Mouse (Mus musculus) ES-E14 (cell line): ENCODE data around the gene Sema5a. TPM values are rescaled to one million over a fixed set of nuclear protein-coding genes. Genes with fewer than 3 reads are reported as not detected.
"Not testable (repeated sequence)": the region's sequence is repeated elsewhere in the genome, so short reads cannot be mapped to it uniquely, and the experiment has no call there.

Source experiments
- DNase-seq: peaks from one replicate; pipeline ENCODE4 v3.0.0-alpha.2; 2013; ENCODE audit warnings: low read depth, low spot score
- H3K27ac ChIP-seq: 2 replicates; pipeline ENCODE4 v1.5.1; 2012; ENCODE audit warnings: low read depth, mild to moderate bottlenecking, low read length, moderate library complexity, mixed read lengths; ENCODE audit not compliant: poor library complexity, insufficient read depth, severe bottlenecking
- H3K36me3 ChIP-seq: 2 replicates; pipeline ENCODE4 v1.6.1; 2012; ENCODE audit warnings: mild to moderate bottlenecking, low read length, moderate library complexity, mixed read lengths; ENCODE audit not compliant: control insufficient read depth, poor library complexity, insufficient read depth, severe bottlenecking
- H3K4me1 ChIP-seq, 2 experiments: fragments of 150-350 bp in 1 of 2; sonication (generic) in 1 of 2; 2 replicates each; pipeline ENCODE4 v1.6.1; 2012; ENCODE audit warnings: low read length in 2 of 2, mild to moderate bottlenecking in 1 of 2, mixed read lengths in 1 of 2; ENCODE audit not compliant: control insufficient read depth in 2 of 2, insufficient read depth in 2 of 2, poor library complexity in 1 of 2
- H3K4me3 ChIP-seq, 2 experiments: fragments of 150-350 bp in 1 of 2; sonication (generic) in 1 of 2; 2 replicates each; pipeline ENCODE4 v1.5.1; 2012; ENCODE audit warnings: low read length in 2 of 2, low read depth in 1 of 2, mild to moderate bottlenecking in 1 of 2, mixed read lengths in 1 of 2; ENCODE audit not compliant: insufficient read depth in 1 of 2, poor library complexity in 1 of 2, severe bottlenecking in 1 of 2
- H3K9ac ChIP-seq: 2 replicates; pipeline ENCODE4 v1.6.1; 2012; ENCODE audit warnings: low read depth, mild to moderate bottlenecking, low read length, mixed read lengths; ENCODE audit not compliant: poor library complexity, insufficient read depth, severe bottlenecking
- H3K9me3 ChIP-seq: fragments of 150-350 bp; sonication (generic); 2 replicates; pipeline ENCODE4 v1.6.1; 2012; ENCODE audit warnings: low read depth, mild to moderate bottlenecking, low read length; ENCODE audit not compliant: control insufficient read depth, insufficient read depth
- CHD2 ChIP-seq: IDR thresholded peaks from 2 replicates; pipeline ENCODE4 v1.6.1; 2014; ENCODE audit warnings: mild to moderate bottlenecking, low read depth, low read length, inconsistent platforms
- HCFC1 ChIP-seq: IDR thresholded peaks from 2 replicates; pipeline ENCODE4 v1.6.1; 2012; ENCODE audit warnings: low read length, inconsistent platforms, borderline replicate concordance; ENCODE audit not compliant: insufficient read depth
- MAFK ChIP-seq: IDR thresholded peaks from 2 replicates; pipeline ENCODE4 v1.6.1; 2014; ENCODE audit warnings: mild to moderate bottlenecking, low read depth, low read length, inconsistent platforms; ENCODE audit not compliant: insufficient read depth
- ZC3H11A ChIP-seq: IDR thresholded peaks from 2 replicates; pipeline ENCODE4 v1.6.1; 2012; ENCODE audit warnings: low read depth, mild to moderate bottlenecking, inconsistent platforms, low read length, borderline replicate concordance
- ZNF384 ChIP-seq: IDR thresholded peaks from 2 replicates; pipeline ENCODE4 v1.6.1; 2012; ENCODE audit warnings: low read depth, low read length, inconsistent platforms
- in situ Hi-C, 2 experiments: fragments of 600-800 bp; cut with MboI; formaldehyde crosslinking; loops; one replicate each; pipeline ENCODE4 v1.15.1; 2025; ENCODE audit warnings: low sequenced_read_pairs in 2 of 2, inconsistent platforms in 1 of 2; ENCODE audit not compliant: unreplicated experiment in 2 of 2
- total RNA-seq: library from RNA; depleted of rRNA; stranded (reverse); fragments of 300-350 nt; gene quantifications from 2 replicates; pipeline ENCODE4 v1.2.3, GENCODE M21; 2012

Gene Sema5a
- total RNA-seq, 1 experiment, result 2.7 TPM

DNA sequence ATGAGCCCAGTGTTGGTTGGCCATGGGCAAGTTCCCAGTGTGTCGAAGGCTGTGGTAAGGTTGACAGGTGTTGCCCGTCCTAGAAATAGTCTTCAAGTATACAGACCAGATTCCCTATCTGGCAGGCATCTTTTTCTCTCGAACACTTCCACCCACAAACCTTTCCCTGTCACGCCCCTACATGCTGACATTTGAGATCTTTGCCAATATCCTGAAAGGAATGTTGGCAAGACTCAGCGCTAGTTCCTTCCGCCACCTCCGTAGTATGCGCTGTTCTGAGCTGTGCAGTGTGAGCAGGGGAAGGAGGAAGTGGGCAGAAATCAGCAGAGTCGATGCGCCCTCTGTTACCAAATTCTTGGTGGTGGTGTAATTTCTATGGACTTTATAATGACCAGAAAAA lies 39.7 kb upstream of the Sema5a start:
- Histone ChIP-seq H3K9ac (no peak overlapping the region), H3K4me3 (no peak overlapping the region), H3K36me3 (no peaks in the 10 kb centered on the region), H3K9me3 (no peaks in the 10 kb centered on the region), H3K27ac (no peak overlapping the region), H3K4me1 (no peaks in the 10 kb centered on the region)
- TF ChIP-seq MAFK (no peak), ZC3H11A (no peak), ZNF384 (no peak)
- no peak for DNase-seq
- in situ Hi-C loops, result no loop called here

DNA sequence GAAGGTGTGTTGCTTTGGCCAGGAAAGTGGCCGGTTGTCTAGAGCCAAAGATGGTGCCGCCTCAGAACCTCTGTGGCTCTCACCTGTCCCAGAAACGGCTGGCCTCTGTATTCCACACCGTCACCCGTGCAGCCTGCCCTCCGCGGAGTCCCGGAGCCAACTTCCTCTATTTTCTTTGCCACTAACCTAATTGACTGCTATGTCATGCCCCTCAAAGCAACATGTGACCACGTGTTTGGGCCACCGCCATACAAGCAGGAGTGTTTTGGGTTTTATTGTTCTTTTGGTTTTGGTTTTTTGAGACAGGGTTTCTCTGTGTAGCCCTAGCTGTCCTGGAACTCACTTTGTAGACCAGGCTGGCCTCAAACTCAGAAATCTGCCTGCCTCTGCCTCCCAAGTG lies 29.9 kb upstream of the Sema5a start:
- not testable (repeated sequence) for H3K4me1 ChIP-seq, H3K9me3 ChIP-seq

DNA sequence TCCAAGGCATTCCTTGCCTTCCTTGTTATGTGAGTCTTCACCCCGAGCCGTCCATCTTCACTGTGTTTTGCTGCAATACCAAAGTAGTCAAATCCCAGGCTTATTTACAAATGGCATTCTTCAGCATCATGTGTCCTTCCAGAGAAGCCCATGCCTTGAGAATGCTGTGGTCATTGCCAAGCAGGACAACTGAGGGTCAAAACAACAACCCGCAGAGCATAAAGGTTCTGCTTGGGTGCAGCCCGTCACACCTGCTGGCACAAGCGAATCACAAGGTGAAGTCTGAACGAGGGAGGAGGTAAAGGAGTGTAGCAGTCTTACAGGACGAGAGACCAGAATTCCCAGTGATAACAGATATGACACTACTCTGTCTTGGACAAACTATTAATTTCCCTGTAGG lies 21.6 kb upstream of the Sema5a start:
- H3K27ac ChIP-seq, result no peak overlapping the region
- H3K36me3 ChIP-seq, result no peaks in the 10 kb centered on the region
- in situ Hi-C loops, result no loop called here
- H3K4me1 ChIP-seq, result no peaks in the 10 kb centered on the region
- no peak overlapping the region for H3K9ac ChIP-seq
- no peaks in the 10 kb centered on the region for H3K9me3 ChIP-seq
- H3K4me3 ChIP-seq, result no peak overlapping the region
- DNase-seq, result no peak
- no peak for TF ChIP-seq ZNF384
- no peak for TF ChIP-seq MAFK
- TF ChIP-seq HCFC1, result no peak
- TF ChIP-seq ZC3H11A, result no peak
- no peak for TF ChIP-seq CHD2

More for the DNA sequence above, 29.9 kb upstream of the Sema5a start:
- H3K9ac ChIP-seq, H3K27ac ChIP-seq, in situ Hi-C loops, H3K36me3 ChIP-seq, DNase-seq, H3K4me3 ChIP-seq: not testable (repeated sequence)

DNA sequence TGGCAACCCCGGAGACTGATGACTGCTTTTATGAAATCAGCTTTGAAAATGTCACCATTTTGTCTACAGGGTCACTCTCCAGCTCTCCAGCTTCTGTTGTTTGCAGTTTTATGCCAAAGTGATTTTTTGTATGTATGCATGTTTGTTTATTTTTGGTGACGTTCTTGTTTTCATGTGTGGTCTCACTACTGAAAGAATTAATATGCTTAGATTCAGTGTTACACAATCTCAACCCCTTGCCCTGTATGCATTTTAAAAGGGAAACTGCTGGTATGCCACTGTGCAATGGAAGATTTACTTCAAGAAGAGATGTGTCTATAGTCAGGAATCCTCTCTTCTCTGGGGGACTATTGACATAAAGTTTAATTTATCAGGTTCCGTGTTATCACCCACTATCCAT lies 19.2 kb upstream of the Sema5a start:
- no peak overlapping the region for H3K9ac ChIP-seq
- in situ Hi-C loops, result no loop called here
- no peaks in the 10 kb centered on the region for H3K4me1 ChIP-seq
- no peak overlapping the region for H3K4me3 ChIP-seq
- no peaks in the 10 kb centered on the region for H3K9me3 ChIP-seq
- no peaks in the 10 kb centered on the region for H3K36me3 ChIP-seq
- no peak for DNase-seq
- H3K27ac ChIP-seq, result no peak overlapping the region
- no peak for TF ChIP-seq ZNF384
- no peak for TF ChIP-seq ZC3H11A
- TF ChIP-seq CHD2, result no peak

DNA sequence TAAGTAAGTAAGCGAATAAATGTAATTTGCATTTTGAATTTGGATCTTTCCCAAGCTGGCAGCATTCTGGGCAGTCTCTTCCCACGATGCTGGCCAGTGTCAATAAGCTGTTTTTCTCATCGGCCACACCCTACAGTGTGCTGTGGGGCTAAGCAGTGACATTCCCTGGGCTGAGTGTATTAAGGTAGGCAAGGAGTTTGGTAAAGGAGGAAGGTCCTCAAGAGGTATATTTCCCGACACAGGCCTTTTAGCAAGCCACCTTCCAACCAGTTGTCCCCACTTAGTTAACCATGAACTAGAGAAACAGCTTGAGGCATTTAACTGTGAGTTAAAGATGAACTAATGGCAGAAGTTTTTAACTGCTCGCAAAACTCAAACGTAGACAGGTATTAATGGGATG lies 18.2 kb upstream of the Sema5a start:
- DNase-seq, result no peak
- Histone ChIP-seq H3K27ac (no peak overlapping the region), H3K9me3 (no peaks in the 10 kb centered on the region), H3K4me3 (no peak overlapping the region), H3K9ac (no peak overlapping the region), H3K4me1 (no peaks in the 10 kb centered on the region), H3K36me3 (no peaks in the 10 kb centered on the region)
- no peak for TF ChIP-seq CHD2
- no peak for TF ChIP-seq MAFK
- TF ChIP-seq HCFC1, result no peak
- TF ChIP-seq ZC3H11A, result no peak
- TF ChIP-seq ZNF384, result no peak
- in situ Hi-C loops, result no loop called here
